Mouse (Mus musculus) adrenal gland, adult 10 weeks (tissue): ENCODE results near the gene Itgbl1. TPM values are rescaled to one million over a fixed set of nuclear protein-coding genes. Genes with fewer than 3 reads are reported as not detected.

Source experiments
- polyA plus RNA-seq: library from polyadenylated mRNA; stranded (reverse); fragments of 350-450 nt; fragmentation: Illumina TruSeq; extraction: RNeasy Lipid Tissue Mini Kit (QIAGEN cat#74804); gene quantifications from one replicate; pipeline ENCODE4 v1.2.3, GENCODE M21; 2014; ENCODE audit warnings: low read depth, low replicate concordance

Itgbl1 gene
- polyA plus RNA-seq = 21.9 TPM

GRCm38 (mm10) chr14:123659921-123660385, at the start of gene Itgbl1:
Itgbl1 (plus strand) TSS chr14:123659971.

GRCm38 (mm10) chr14:123626501-123627179, 33.1 kb upstream of the Itgbl1 start, which contains the start of gene Nalcn:
Nalcn (minus strand) TSS chr14:123627144.

Other genes with a start within 250 kb of the Itgbl1 start
- gene Nalcn, start 32.8 kb upstream of the Itgbl1 start, polyA plus RNA-seq = 13.8 TPM